Mouse (Mus musculus) right cerebral cortex, adult 2 months (tissue): Measurements from ENCODE around the gene Trpm1.

Experiments
- DNase-seq, 2 experiments: peaks; one replicate each; pipeline ENCODE4 v3.0.0; 2021 to 2022; ENCODE audit warnings: low spot score in 2 of 2

Trpm1 gene

GRCm38 (mm10) chr7:64289416-64289815 lies 135.8 kb downstream of the Trpm1 start:
- no peak for DNase-seq

- DNase-seq: no peak
Observed at GRCm38 (mm10) chr7:64290431-64290830, 136.8 kb downstream of the Trpm1 start.

GRCm38 (mm10) chr7:64291722-64292121 lies 138.1 kb downstream of the Trpm1 start:
- DNase-seq: peak; percentile 32 to 33

- no peak for DNase-seq
Observed at GRCm38 (mm10) chr7:64296286-64297010, 142.8 kb downstream of the Trpm1 start.

GRCm38 (mm10) chr7:64310241-64310640 lies 156.6 kb downstream of the Trpm1 start:
- DNase-seq: no peak

- no peak for DNase-seq
Observed at GRCm38 (mm10) chr7:64310756-64311155, 157.1 kb downstream of the Trpm1 start.

GRCm38 (mm10) chr7:64312811-64313210 lies 159.2 kb downstream of the Trpm1 start:
- DNase-seq: no peak
